Mouse (Mus musculus) megakaryocyte, embryonic 14.5 days (primary cell): ENCODE measurements at regions not wholly inside any gene's neighbourhood (a gene's known extent, or its start where the extent isn't known, plus 50 kb on each side); places are given as distances from the start of the nearest gene placed in this dataset.

Experiments used
- H3K27me3 ChIP-seq: replicated peaks from 2 replicates; pipeline ENCODE3; 2012; ENCODE audit warnings: inconsistent platforms
- H3K36me3 ChIP-seq: replicated peaks from 2 replicates; pipeline ENCODE3; 2012; ENCODE audit warnings: low read length, inconsistent platforms, mixed read lengths
- H3K4me1 ChIP-seq: 2 replicates; pipeline ENCODE4 v1.6.1; 2012; ENCODE audit warnings: inconsistent platforms
- H3K4me3 ChIP-seq: replicated peaks from 2 replicates; pipeline ENCODE3; 2012; ENCODE audit warnings: moderate library complexity, mild to moderate bottlenecking, inconsistent platforms
- H3K9me3 ChIP-seq: 2 replicates; pipeline ENCODE4 v1.6.1; 2012; ENCODE audit warnings: inconsistent platforms
- FLI1 ChIP-seq: IDR thresholded peaks from 2 replicates; pipeline ENCODE4 v1.6.1; 2012; ENCODE audit warnings: low read length, inconsistent platforms, mixed read lengths
- GATA1 ChIP-seq: IDR thresholded peaks from 3 replicates; pipeline ENCODE4 v1.6.1; 2012; ENCODE audit warnings: mixed read lengths, low read length, inconsistent platforms, borderline replicate concordance

GRCm38 (mm10) chr1:92386752-92387151, 86.9 kb downstream of the Ndufa10 start:
- Histone ChIP-seq H3K27me3 (peaks cover 23% of the 10 kb centered on the region), H3K4me1 (peaks cover 29% of the 10 kb centered on the region), H3K4me3 (no peak overlapping the region), H3K36me3 (no peaks in the 10 kb centered on the region), H3K9me3 (peaks cover 3% of the 10 kb centered on the region)
- TF ChIP-seq GATA1 (no peak), FLI1 (no peak)

GRCm38 (mm10) chr1:92384945-92385344, 88.7 kb downstream of the Ndufa10 start:
- TF ChIP-seq FLI1, result no peak
- TF ChIP-seq GATA1, result no peak
- no peaks in the 10 kb centered on the region for H3K36me3 ChIP-seq
- peaks cover 26% of the 10 kb centered on the region for H3K4me1 ChIP-seq
- peaks cover 26% of the 10 kb centered on the region for H3K27me3 ChIP-seq
- peaks cover 8% of the 10 kb centered on the region for H3K9me3 ChIP-seq
- H3K4me3 ChIP-seq, result no peak overlapping the region

DNA sequence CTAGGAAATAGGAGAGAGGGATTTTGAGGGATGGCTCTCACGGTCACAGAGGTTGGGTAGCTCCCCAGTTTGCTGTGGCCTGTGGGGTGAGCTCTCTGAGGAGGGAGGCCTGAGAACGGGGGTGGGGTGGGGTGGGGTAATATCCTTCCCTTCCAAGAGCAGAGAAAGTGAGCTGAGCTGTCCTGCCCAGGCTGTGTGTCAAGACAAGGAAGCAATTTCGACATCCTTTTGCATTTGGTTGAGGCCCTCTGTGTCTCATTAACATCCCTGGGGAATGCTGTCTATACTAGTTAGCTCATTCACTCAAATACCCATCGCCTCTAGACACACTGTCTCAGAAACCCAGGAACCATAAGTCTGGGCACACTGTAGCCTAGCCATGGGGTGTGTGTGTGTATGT, 89.9 kb downstream of the Ndufa10 start:
- no peaks in the 10 kb centered on the region for H3K36me3 ChIP-seq
- H3K9me3 ChIP-seq, result peaks cover 8% of the 10 kb centered on the region
- TF ChIP-seq GATA1 (no peak), FLI1 (no peak)
- H3K4me3 ChIP-seq, result no peak overlapping the region
- peaks cover 19% of the 10 kb centered on the region for H3K4me1 ChIP-seq
- peaks cover 20% of the 10 kb centered on the region for H3K27me3 ChIP-seq

DNA sequence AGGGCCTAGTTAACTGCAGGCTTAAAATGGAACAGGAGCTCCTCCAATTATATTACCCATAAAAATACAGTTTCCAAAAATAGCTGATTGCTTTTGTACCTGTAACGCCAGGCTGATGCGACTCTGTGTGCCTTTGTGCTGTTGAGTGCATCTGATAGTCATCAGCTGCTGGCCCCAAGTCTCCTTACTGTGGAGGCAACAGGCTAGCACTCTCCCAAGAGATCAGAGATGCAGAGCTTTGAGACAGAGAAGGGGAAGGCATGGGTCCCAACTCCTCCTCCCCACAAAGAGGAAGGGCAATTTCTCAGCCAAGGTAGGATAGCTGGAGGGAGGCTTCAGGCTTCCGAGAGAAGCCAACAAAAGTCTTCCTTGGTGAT, 94.2 kb downstream of the Ndufa10 start:
- TF ChIP-seq GATA1, result no peak
- no peak for TF ChIP-seq FLI1
- Histone ChIP-seq H3K36me3 (no peaks in the 10 kb centered on the region), H3K27me3 (peaks cover 20% of the 10 kb centered on the region), H3K4me3 (no peak overlapping the region), H3K4me1 (no peaks in the 10 kb centered on the region), H3K9me3 (peaks cover 11% of the 10 kb centered on the region)

- TF ChIP-seq FLI1 (no peak), GATA1 (no peak)
- Histone ChIP-seq H3K4me1 (no peaks in the 10 kb centered on the region), H3K36me3 (no peaks in the 10 kb centered on the region), H3K9me3 (peaks cover 15% of the 10 kb centered on the region), H3K27me3 (peaks cover 21% of the 10 kb centered on the region), H3K4me3 (no peak overlapping the region)
These were observed 94.7 kb downstream of the Ndufa10 start for GRCm38 (mm10) chr1:92378741-92379509.

DNA sequence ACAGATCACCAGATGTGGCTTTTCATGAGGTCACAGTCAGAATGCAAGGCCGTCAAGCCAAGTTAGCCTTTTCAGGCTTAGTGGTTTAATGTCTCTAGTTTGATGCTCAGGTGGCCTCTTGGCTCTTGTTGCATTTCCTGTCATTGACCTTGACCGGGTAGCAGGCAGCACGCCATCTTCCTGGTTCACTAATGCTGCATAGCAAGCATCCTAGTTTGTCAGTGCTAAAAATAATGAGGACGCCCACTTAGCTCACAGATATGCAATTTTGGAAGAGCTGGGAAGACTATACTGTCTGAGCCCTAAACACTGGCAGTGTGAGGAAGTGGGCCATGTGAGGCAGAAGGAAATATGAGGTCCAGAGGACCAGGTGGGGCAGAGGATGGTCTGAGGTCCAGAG, 97.2 kb downstream of the Ndufa10 start:
- H3K27me3 ChIP-seq, result peaks cover 23% of the 10 kb centered on the region
- H3K4me1 ChIP-seq, result peaks cover 12% of the 10 kb centered on the region
- no peaks in the 10 kb centered on the region for H3K36me3 ChIP-seq
- H3K4me3 ChIP-seq, result no peak overlapping the region
- peaks cover 17% of the 10 kb centered on the region for H3K9me3 ChIP-seq
- TF ChIP-seq FLI1 (no peak), GATA1 (no peak)

DNA sequence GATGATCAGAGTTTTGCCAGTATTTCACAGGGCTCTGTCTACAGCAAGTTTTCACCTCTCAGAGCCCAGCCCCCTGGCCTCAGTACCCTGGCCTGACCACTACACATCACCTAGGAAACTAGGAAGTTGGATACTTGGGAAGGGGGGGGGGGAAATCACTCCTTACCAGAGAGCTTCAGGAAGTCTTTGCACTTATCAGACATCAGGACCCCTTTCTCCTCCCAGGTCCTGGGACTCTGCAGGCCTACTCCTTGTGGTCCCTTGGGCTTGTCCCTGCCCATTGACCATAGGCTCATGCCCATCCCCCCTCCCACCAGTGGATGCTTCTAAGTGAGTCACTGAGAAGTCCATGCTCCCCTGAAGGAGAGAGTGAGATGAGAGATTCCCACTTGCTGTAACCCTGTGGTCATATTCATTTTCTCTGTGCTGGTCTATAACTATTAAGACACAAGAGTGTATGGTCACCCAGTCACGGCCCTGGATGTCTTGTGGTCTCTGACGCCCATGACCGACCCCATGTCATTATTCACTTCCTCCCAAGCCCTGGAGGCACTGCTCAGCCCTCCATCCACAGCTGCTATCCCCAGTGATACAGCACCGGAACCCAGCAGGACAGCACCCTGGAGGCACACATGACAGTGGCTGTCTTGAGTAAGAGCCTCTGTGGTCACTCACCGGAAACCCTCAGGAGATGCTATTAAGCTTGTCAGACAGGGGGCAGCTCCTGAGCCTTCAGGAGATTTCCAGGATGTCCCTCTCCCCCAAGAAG, 101.3 kb downstream of the Ndufa10 start:
- TF ChIP-seq GATA1 (no peak), FLI1 (no peak)
- Histone ChIP-seq H3K27me3 (peaks cover 28% of the 10 kb centered on the region), H3K9me3 (peaks cover 19% of the 10 kb centered on the region)

DNA sequence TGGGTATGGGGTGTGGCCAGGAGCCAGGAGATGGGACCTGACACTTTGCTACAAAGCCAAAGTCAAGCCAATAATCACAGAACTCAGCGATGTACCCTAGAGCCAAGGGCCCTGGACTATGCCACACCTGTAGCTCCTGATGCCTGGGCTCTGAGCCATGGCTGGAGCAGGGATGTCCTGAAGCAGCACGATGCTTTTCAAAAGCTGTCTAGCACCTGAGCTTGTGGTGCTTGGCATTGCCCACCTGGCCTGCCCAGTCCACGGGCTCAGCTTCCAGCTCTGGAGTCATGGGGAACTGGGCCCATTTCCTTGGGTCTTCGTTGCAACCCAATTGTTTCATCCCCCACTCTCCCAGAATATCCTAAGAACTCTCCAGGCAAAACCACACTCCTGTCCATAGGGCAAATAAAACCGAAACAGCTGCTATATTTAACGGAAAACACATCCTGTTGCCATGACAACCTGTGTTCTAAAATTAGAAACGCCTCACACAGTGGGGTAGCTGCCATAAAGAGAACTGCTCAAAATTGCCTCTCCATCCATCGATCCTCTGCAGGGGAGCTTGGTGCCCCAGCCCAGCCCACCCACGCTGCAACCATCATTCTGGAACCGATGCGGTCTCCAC, 102.2 kb downstream of the Ndufa10 start:
- Histone ChIP-seq H3K36me3 (no peaks in the 10 kb centered on the region), H3K4me3 (no peak overlapping the region), H3K27me3 (peaks cover 25% of the 10 kb centered on the region), H3K4me1 (peaks cover 16% of the 10 kb centered on the region), H3K9me3 (peaks cover 19% of the 10 kb centered on the region)
- TF ChIP-seq FLI1 (no peak), GATA1 (no peak)

More for the DNA sequence above, 101.3 kb downstream of the Ndufa10 start:
- H3K36me3 ChIP-seq, result no peaks in the 10 kb centered on the region
- peaks cover 16% of the 10 kb centered on the region for H3K4me1 ChIP-seq
- H3K4me3 ChIP-seq, result no peak overlapping the region

DNA sequence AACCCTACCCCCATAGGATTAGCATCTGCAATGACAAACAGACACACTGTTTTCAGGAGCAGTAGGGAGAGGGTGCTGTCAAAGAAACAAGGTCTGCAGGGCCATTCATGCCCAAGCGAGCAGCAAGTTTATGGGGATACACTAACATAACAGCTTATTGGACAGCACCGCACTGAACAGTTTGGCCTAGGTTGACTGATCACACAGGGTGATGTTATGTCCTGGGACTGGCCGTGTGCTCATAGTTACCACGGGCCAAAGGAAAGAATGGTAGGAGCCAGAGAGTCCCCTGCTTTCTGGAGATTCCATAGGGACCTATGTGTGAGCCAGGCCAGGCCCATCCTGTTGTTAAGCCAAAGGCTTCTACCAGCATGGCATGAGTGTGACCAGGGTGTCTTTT, 102.8 kb downstream of the Ndufa10 start:
- H3K4me3 ChIP-seq, result no peak overlapping the region
- no peaks in the 10 kb centered on the region for H3K36me3 ChIP-seq
- H3K27me3 ChIP-seq, result peaks cover 28% of the 10 kb centered on the region
- peaks cover 21% of the 10 kb centered on the region for H3K9me3 ChIP-seq
- TF ChIP-seq FLI1 (no peak), GATA1 (no peak)
- peaks cover 16% of the 10 kb centered on the region for H3K4me1 ChIP-seq

DNA sequence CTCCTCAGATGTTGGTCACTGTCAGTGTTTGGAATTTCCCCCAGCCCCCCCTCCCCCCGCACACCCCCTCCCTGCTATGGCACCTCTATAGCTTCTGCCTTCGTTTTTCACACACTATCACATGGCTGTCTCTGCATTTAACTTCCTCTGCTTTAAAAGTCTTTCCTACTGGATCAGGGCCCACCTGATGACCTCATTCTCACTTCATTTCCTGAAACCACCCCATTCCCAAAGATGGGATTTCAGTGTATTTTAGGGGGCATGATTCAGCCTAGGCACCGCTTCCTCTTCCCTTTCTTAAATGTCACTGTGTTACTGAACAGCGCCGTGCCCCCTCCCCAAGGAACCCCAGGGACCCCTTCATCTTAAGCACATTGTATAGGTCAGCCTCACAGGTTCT, 103.7 kb downstream of the Ndufa10 start:
- TF ChIP-seq FLI1 (no peak), GATA1 (no peak)
- H3K27me3 ChIP-seq, result peaks cover 32% of the 10 kb centered on the region
- H3K4me3 ChIP-seq, result no peak overlapping the region
- no peaks in the 10 kb centered on the region for H3K36me3 ChIP-seq
- peaks cover 21% of the 10 kb centered on the region for H3K9me3 ChIP-seq
- peaks cover 16% of the 10 kb centered on the region for H3K4me1 ChIP-seq
